Mouse (Mus musculus) stomach, postnatal 0 days (tissue): ENCODE results near the gene Ptk6.

ENCODE experiments used
- CTCF ChIP-seq: IDR thresholded peaks from 2 replicates; pipeline ENCODE4 v1.5.1; 2016; ENCODE audit warnings: antibody characterized with exemption, low read depth, mild to moderate bottlenecking, moderate library complexity
- EP300 ChIP-seq: optimal IDR thresholded peaks from 2 replicates; pipeline ENCODE3; 2016; ENCODE audit warnings: antibody characterized with exemption

DNA sequence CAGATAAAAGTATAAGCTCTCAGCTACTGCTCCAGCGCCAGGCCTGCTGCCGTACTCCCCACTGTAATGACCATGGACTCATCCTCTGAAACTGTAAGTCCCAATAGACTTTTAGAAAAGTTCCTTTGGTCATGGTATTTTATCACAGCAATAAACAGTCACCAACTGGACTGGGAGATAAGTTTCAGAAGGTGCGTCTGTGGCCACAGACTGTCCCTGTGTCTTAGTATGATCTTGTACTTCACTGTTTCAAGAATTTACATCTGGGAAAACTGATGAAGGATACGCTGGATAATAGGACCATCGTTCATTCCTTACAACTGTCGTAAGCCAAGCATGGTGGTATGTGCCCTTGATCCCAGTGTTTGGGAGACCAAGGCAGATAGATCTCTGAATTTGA is 13.4 kb upstream of the Ptk6 start:
- TF ChIP-seq EP300 (no peak), CTCF (no peak)
